Mouse (Mus musculus) embryonic facial prominence, embryonic 13.5 days (tissue): Measurements from ENCODE around the gene Nat8l. TPM values are rescaled to one million over a fixed set of nuclear protein-coding genes. Genes with fewer than 3 reads are reported as not detected.
"Not testable (repeated sequence)": the region's sequence is repeated elsewhere in the genome, so short reads cannot be mapped to it uniquely, and the experiment has no call there.

Experiments
- ATAC-seq: fragments of 200-750 bp; cut with Nextera tagmentation; 2 replicates; pipeline ENCODE4 v1.8.0; 2017; ENCODE audit warnings: low read depth; ENCODE audit not compliant: insufficient number of reproducible peaks, insufficient read depth, low FRiP score, low TSS enrichment
- H3K27ac ChIP-seq: fragments of 300-500 bp; sonication (generic); 2 replicates; pipeline ENCODE4 v1.5.1; 2015; ENCODE audit warnings: moderate library complexity, mild to moderate bottlenecking, inconsistent platforms
- H3K27me3 ChIP-seq: fragments of 300-500 bp; sonication (generic); 2 replicates; pipeline ENCODE4 v1.6.1; 2015; ENCODE audit warnings: mild to moderate bottlenecking, inconsistent platforms
- H3K36me3 ChIP-seq: fragments of 300-500 bp; sonication (generic); 2 replicates; pipeline ENCODE4 v1.6.1; 2015; ENCODE audit warnings: mild to moderate bottlenecking, inconsistent platforms
- H3K4me1 ChIP-seq: fragments of 300-500 bp; sonication (generic); 2 replicates; pipeline ENCODE4 v1.6.1; 2015; ENCODE audit warnings: inconsistent platforms
- H3K4me2 ChIP-seq: fragments of 300-500 bp; sonication (generic); 2 replicates; pipeline ENCODE4 v1.6.1; 2015; ENCODE audit warnings: moderate library complexity, mild to moderate bottlenecking, inconsistent platforms
- H3K4me3 ChIP-seq: fragments of 300-500 bp; sonication (generic); 2 replicates; pipeline ENCODE4 v1.5.1; 2015; ENCODE audit warnings: mild to moderate bottlenecking, inconsistent platforms
- H3K9ac ChIP-seq: fragments of 300-500 bp; sonication (generic); 2 replicates; pipeline ENCODE4 v1.6.1; 2015; ENCODE audit warnings: mild to moderate bottlenecking, inconsistent platforms
- H3K9me3 ChIP-seq: fragments of 300-500 bp; sonication (generic); 2 replicates; pipeline ENCODE4 v1.6.1; 2016; ENCODE audit warnings: inconsistent platforms
- WGBS: fragments of 180-500 bp; shearing (Covaris S2); methylation state at CpG from one replicate; pipeline ENCODE4 v1.1.7; 2015; ENCODE audit warnings: mixed read lengths; 5-methylcytosine and 5-hydroxymethylcytosine counted together
- polyA plus RNA-seq: library from polyadenylated mRNA; unstranded; fragments of >200 nt; fragmentation: Nextera tagmentation; extraction: Ambion mirVana; gene quantifications from 2 replicates; pipeline ENCODE4 v1.2.1, GENCODE M21; 2015

Nat8l gene
- polyA plus RNA-seq = 0.28 and 0.30 TPM in 2 replicates

DNA sequence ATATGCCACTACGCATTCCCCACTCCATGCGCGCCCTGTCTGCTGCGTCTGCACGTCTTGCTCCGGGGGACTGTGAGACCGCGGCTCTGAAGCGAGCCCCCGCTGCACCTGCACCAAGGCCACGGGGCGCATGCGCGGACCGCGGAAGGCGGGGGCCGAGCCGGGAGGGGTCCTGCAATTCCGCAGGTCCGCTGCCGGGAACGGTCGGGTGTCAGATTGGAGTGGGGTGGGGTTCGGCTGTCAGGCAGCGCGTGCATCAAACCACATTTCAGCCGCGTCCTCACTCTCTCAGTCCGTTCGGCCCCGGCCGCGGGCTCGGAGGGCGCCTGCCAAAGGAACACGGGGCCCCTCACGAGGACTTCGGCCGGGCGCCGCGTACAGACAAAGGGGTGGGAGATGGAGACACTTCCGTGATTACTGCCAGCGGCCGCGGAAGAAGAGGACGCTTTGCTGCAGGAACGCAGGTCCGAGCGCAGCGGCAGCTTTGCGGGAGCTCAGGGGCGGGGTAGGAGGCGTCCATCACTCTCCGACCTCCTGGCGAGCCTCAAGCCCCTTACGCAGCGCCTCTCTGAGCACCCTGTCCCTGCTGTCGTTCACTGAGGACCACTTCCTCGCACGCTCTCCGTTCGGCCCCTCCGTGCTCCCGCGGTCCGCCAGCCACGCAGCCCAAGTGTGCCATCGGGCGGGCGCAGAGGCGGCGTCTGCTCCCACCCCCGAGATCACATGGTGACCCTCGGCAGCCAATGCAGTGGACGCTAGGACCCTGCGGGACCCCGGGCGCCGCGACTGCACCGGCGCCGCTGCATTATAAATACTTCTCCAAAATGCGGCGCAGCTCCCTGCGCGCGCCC lies at the start of gene Nat8l:
TSS of gene Nat8l (plus strand) at position 142 of the 851 bp plus-strand sequence.
- H3K9me3 ChIP-seq = no peaks in the 10 kb centered on the region
- peak within 1 kb of the TSS; percentile 64 for H3K9ac ChIP-seq
- peak; percentile 48; the same call in 1 of the 2 replicates for ATAC-seq
- peaks cover 22% of the 10 kb centered on the region for H3K4me1 ChIP-seq
- WGBS = under 1% methylated on average over 90 of the region's 90 CpGs
- peak within 1 kb of the TSS; percentile 67 for H3K4me3 ChIP-seq
- H3K27me3 ChIP-seq = peaks cover 66% of the 10 kb centered on the region
- H3K27ac ChIP-seq = no peak within 1 kb of the TSS
- H3K36me3 ChIP-seq = no peaks in the 10 kb centered on the region
- H3K4me2 ChIP-seq = peak within 1 kb of the TSS; percentile 97

DNA sequence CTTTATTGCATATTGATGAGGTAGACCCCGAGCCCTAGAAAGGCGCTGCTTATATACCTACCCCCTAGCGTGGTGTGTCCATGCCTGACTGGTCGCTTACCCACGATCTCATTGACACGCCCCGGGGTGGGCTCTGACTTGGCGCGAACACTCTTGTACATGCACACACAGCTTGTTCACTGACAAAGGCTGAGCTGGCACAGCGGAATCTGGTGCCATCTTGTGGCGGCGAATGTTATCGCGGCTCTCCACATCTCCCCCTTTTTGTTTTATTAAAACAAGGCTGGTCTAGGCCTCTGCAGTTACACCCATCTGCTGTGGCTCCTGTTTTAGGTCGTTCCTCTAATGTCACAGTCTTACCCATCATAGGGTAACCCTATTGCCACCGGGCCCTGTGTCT lies 48.7 kb upstream of the Nat8l start:
- not testable (repeated sequence) for H3K27ac ChIP-seq, ATAC-seq, H3K27me3 ChIP-seq, H3K4me3 ChIP-seq, H3K4me1 ChIP-seq, H3K9ac ChIP-seq, H3K36me3 ChIP-seq, H3K4me2 ChIP-seq
- H3K9me3 ChIP-seq = peaks cover 26% of the 10 kb centered on the region
- 81% methylated on average over 16 of the region's 16 CpGs for WGBS

DNA sequence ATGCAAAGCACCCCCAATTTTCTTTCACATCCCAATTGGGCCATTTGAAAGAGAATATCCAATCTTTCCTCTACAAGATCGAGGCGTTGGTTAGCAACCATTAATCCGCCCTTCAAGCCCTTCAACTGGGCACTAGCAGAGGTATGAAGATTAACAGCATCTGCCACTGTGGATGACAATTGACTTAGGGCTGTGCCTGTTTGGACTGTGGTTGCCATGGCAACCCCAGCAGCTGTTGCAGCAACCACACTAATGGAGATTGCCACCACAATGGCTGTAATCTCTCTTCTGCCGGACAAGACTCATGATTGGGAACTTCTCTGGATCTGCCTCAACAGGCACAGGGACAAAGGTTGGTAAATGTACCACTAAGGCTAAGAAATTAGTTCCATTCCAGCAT lies 47.5 kb upstream of the Nat8l start:
- Histone ChIP-seq H3K4me3 (no peak overlapping the region), H3K4me2 (no peak overlapping the region), H3K36me3 (no peaks in the 10 kb centered on the region), H3K4me1 (no peaks in the 10 kb centered on the region), H3K9me3 (peaks cover 24% of the 10 kb centered on the region), H3K27ac (no peak overlapping the region), H3K27me3 (no peaks in the 10 kb centered on the region), H3K9ac (no peak overlapping the region)
- ATAC-seq = no peak
- WGBS = 89% methylated on average over 4 of the region's 4 CpGs

DNA sequence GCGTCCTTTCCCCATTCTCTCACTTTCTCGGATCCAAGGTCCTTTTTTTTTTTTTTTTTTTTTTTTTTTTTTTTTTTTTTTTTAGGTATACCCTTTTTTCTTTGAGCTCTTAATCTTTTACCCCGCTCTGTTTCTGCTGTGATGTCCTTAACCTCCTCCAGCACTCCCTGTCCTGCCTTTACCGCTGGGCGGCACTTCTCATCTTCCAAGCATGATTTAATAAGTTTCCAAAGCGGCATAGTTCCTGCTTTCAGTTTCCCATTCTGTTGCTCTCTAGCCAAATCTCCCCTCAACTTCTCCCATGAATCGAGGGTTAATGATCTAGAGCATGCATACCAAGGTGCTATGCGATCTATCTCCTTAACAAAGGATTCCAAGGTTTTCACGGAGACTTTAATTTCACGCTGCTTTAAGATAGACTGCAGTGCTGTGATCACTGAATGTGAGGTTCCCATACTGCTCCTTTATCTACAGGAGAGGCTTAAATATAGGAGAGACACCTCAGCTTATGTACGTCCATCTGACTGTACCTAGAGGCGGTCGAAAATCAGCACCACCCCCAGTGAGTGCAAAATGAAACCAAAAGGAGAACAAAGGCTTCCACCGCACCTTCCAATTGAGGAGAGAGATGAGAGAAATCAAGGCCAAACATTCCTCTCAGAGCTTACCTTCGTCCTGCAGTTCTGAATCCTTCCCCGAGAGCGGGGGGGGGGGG lies 42.2 kb upstream of the Nat8l start:
- Histone ChIP-seq H3K27me3 (no peaks in the 10 kb centered on the region), H3K36me3 (no peaks in the 10 kb centered on the region), H3K9me3 (peaks cover 23% of the 10 kb centered on the region), H3K9ac (no peak overlapping the region), H3K27ac (no peak overlapping the region), H3K4me1 (no peaks in the 10 kb centered on the region), H3K4me2 (no peak overlapping the region), H3K4me3 (no peak overlapping the region)
- ATAC-seq = no peak
- 87% methylated on average over 16 of the region's 17 CpGs for WGBS

DNA sequence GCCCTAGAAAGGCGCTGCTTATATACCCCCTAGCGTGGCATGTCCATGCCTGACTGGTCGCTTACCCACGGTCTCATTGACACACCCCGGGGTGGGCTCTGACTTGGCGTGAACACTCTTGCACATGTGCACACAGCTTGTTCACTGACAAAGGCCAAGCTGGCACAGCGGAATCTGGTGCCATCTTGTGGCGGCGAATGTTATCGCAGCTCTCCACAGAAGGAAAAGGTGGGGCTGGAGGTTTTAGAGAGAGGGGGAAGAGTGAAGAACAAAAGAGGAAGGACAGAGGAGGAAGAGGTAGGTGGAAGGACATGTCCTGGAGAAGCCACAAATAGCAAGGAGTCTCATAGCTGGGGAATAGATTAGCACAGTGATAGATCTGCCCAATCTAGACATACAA lies 41.4 kb upstream of the Nat8l start:
- no peak overlapping the region for H3K27ac ChIP-seq
- H3K4me1 ChIP-seq = no peaks in the 10 kb centered on the region
- H3K4me2 ChIP-seq = no peak overlapping the region
- no peak overlapping the region for H3K4me3 ChIP-seq
- WGBS = 40% methylated on average over 10 of the region's 10 CpGs
- no peak for ATAC-seq
- H3K9ac ChIP-seq = no peak overlapping the region
- peaks cover 25% of the 10 kb centered on the region for H3K9me3 ChIP-seq
- no peaks in the 10 kb centered on the region for H3K27me3 ChIP-seq
- no peaks in the 10 kb centered on the region for H3K36me3 ChIP-seq

DNA sequence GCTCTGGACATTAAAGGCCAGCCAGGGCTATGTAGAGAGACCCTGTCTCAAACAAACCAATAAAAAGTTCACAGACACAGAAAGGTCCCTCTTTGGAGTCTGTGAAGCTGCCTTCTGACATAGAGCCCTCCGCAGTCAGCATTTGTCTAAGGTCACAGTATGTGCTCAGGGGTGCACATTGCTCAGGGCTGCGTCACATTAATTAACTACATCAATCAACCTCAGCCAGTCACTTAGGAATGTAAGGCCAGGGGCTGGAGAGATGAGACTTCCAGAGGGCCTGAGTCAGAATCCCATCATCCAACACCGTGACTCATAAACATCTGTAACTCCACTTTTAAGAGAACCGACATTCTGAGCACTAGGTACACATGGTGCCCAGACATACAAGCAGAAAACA lies 39.9 kb upstream of the Nat8l start:
- H3K36me3 ChIP-seq = no peaks in the 10 kb centered on the region
- H3K4me2 ChIP-seq = no peak overlapping the region
- no peak overlapping the region for H3K27ac ChIP-seq
- no peak overlapping the region for H3K4me3 ChIP-seq
- ATAC-seq = no peak
- WGBS = 72% methylated on average over 4 of the region's 4 CpGs
- H3K9ac ChIP-seq = no peak overlapping the region
- H3K4me1 ChIP-seq = no peaks in the 10 kb centered on the region
- H3K9me3 ChIP-seq = peaks cover 25% of the 10 kb centered on the region
- no peaks in the 10 kb centered on the region for H3K27me3 ChIP-seq

DNA sequence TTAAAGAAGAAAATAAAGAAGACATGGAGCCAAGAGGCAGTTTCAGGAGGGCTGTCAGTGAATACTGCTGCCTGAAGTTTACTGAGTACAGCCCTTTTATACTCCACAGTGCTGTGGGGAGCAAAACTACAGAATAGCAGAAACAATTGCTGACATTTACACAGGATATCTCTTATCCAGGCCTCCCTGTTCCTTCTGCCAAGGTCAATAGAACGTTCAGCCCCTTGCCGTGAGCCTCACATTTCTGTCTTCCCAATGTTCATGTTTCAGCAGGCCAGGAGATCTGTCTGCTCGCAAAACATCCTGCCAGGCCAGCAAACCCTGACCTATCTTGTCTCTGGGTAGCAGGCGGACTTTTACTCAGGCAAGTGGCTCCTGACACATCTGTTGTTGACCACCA lies 36.4 kb upstream of the Nat8l start:
- Histone ChIP-seq H3K4me2 (no peak overlapping the region), H3K9ac (no peak overlapping the region), H3K27ac (no peak overlapping the region), H3K4me3 (no peak overlapping the region), H3K4me1 (no peaks in the 10 kb centered on the region), H3K36me3 (no peaks in the 10 kb centered on the region), H3K9me3 (peaks cover 12% of the 10 kb centered on the region; the same call in 1 of the 2 replicates), H3K27me3 (no peaks in the 10 kb centered on the region)
- ATAC-seq = no peak
- WGBS = 68% methylated on average over 4 of the region's 4 CpGs

DNA sequence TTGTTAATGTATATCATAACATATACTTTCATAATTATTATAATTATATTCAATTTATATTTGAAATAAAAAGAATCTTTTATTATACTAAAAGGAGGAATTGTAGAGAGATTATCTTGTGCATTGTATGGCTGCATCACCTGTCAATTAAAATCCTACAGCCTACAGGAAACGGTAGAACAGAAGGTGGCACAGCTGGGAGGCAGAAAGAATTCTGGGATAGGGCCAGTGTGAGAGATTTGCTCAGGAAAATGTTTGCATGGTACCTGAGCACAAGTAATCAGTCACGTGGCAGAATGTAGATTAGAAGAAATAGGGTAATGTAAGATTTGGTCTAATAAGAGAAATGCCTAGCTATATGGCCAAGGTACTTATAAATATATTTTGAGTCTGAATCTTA lies 21.0 kb upstream of the Nat8l start:
- no peak for ATAC-seq
- 53% methylated on average over 2 of the region's 2 CpGs for WGBS

DNA sequence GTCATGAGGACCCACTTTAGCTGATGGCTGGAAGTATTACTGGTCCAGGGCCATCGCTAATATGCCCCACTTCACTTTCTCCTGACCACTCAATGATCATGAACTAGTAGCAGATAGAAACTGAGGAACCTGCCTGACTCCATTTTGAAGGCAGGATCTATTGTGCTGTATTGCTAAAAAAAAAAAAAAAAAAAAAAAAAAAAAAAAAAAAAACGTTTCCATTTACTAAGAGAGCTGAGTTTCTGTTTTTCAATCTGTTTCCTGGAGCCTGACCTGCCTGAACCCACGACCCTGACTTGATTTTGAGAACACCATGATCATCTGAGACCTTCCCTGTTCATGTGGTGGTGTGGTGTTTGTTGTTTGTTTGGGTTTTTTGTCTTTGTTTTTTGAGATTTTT lies 19.5 kb upstream of the Nat8l start:
- Histone ChIP-seq H3K4me2 (no peak overlapping the region), H3K9ac (no peak overlapping the region), H3K4me3 (no peak overlapping the region), H3K27me3 (no peaks in the 10 kb centered on the region), H3K9me3 (no peaks in the 10 kb centered on the region), H3K36me3 (no peaks in the 10 kb centered on the region), H3K27ac (no peak overlapping the region), H3K4me1 (no peaks in the 10 kb centered on the region)
- ATAC-seq = no peak
- WGBS = 39% methylated on average over 3 of the region's 3 CpGs

More for the DNA sequence above, 21.0 kb upstream of the Nat8l start:
- H3K27ac ChIP-seq = no peak overlapping the region
- H3K4me2 ChIP-seq = no peak overlapping the region
- H3K27me3 ChIP-seq = no peaks in the 10 kb centered on the region
- H3K9ac ChIP-seq = no peak overlapping the region
- H3K4me1 ChIP-seq = no peaks in the 10 kb centered on the region
- H3K4me3 ChIP-seq = no peak overlapping the region
- H3K9me3 ChIP-seq = no peaks in the 10 kb centered on the region
- no peaks in the 10 kb centered on the region for H3K36me3 ChIP-seq

DNA sequence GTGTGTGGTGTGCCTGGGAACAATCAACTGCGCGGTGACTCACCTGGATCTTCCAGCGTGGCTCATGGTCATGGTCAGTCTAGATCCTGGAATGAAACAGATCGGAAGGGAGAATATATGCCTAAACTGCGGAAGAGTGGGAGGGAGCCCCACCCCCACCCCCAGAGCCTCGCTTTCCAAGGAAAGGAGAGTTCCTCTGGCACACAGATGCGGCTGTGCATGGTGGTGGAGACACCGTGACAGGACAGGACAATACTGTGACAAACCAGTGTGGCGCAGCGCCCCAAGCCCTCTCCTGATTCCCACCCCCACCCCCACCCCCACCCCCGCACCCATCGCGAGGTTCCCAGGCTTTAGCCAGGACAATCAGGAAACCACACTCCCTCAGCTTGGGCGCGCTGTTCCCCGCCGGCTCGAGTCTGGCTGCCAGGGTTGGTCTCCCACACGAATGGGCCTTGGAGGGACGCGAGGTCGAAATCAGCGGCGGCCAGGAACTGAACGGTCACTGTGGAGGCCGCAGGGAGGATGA lies 13.0 kb upstream of the Nat8l start:
- WGBS = 2% methylated on average over 26 of the region's 26 CpGs
- H3K9ac ChIP-seq = peak overlapping the region; percentile 81
- H3K4me3 ChIP-seq = peak overlapping the region; percentile 89
- peaks cover 5% of the 10 kb centered on the region; the same call in 1 of the 2 replicates for H3K36me3 ChIP-seq
- ATAC-seq = peak; percentile 18; the same call in 1 of the 2 replicates
- no peaks in the 10 kb centered on the region for H3K9me3 ChIP-seq
- peaks cover 16% of the 10 kb centered on the region for H3K4me1 ChIP-seq
- H3K27ac ChIP-seq = peak overlapping the region; percentile 78
- H3K4me2 ChIP-seq = peak overlapping the region; percentile 91
- no peaks in the 10 kb centered on the region for H3K27me3 ChIP-seq

DNA sequence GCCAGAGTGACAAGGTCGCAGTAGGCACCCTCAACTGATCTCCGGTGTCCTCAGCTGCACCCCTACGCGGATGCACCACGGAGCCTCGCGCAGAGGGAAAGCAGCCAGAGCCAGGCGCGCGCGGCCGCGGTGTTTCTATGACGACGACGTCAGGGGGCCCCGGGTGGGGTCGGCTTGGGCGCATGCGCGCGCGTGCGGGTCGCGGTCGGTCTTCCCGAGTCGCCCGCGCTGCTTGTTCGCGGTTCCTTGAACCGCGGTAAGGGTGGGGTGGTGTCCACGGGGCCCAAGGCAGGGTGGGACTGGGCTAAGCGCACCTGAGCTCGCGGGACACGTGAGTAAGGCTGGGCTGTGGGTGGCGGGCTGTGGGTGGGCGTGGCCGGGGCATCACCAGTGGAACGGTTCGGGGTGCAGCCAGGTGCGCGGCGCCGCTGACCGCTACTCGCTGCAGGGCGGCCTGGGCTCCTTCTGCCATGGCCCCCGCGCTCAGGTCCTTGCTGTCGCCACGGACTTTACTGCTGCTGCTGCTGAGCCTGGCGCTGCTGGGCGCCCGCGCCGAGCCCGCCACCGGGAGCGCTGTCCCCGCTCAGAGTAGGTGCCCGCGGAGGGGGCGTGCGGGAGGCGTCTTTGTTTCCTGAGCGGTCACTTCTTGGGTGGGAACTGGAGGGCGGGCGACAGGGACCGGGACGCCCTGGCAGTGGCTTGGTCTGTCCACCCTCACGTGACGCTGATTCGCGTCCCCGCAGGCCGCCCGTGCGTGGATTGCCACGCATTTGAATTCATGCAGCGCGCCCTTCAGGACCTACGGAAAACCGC lies 12.3 kb upstream of the Nat8l start, which contains the start of gene Gm1673:
TSS of gene Gm1673 (plus strand) at position 125 of the 813 bp plus-strand sequence.
- H3K4me3 ChIP-seq = peak within 1 kb of the TSS; percentile 89
- under 1% methylated on average over 87 of the region's 88 CpGs for WGBS
- peak within 1 kb of the TSS; percentile 91 for H3K4me2 ChIP-seq
- ATAC-seq = peak; percentile 82
- no peaks in the 10 kb centered on the region for H3K9me3 ChIP-seq
- no peaks in the 10 kb centered on the region for H3K27me3 ChIP-seq
- H3K9ac ChIP-seq = peak within 1 kb of the TSS; percentile 81
- peak within 1 kb of the TSS; percentile 78 for H3K27ac ChIP-seq
- peaks cover 5% of the 10 kb centered on the region; the same call in 1 of the 2 replicates for H3K36me3 ChIP-seq
- peaks cover 16% of the 10 kb centered on the region for H3K4me1 ChIP-seq
